Mouse (Mus musculus): ENCODE data around the gene C3ar1.

Gene C3ar1

GRCm38 (mm10) chr6:122855955-122856354 lies at the start of gene C3ar1:
Gene C3ar1 (minus strand): TSS chr6:122856161.
- no peak for DNase-seq (ENCODE audit: low spot score)

GRCm38 (mm10) chr6:122892442-122893049 lies 36.6 kb upstream of the C3ar1 start:
- DNase-seq (ENCODE audit: low spot score) = peak; percentile 45

- DNase-seq (ENCODE audit: low spot score) = no peak
Observed at GRCm38 (mm10) chr6:122889599-122889998, 33.6 kb upstream of the C3ar1 start.

GRCm38 (mm10) chr6:122883603-122884002 lies 27.6 kb upstream of the C3ar1 start:
- no peak for DNase-seq (ENCODE audit: low spot score)

GRCm38 (mm10) chr6:122881287-122881686 lies 25.3 kb upstream of the C3ar1 start:
- DNase-seq (ENCODE audit: low spot score) = no peak

- DNase-seq (ENCODE audit: low spot score) = no peak
Observed at GRCm38 (mm10) chr6:122879781-122880505, 24.0 kb upstream of the C3ar1 start.

GRCm38 (mm10) chr6:122879141-122879735 lies 23.3 kb upstream of the C3ar1 start:
- no peak for DNase-seq (ENCODE audit: low spot score)

- DNase-seq (ENCODE audit: low spot score) = no peak
Observed at GRCm38 (mm10) chr6:122874720-122875389, 18.9 kb upstream of the C3ar1 start.

- peak; percentile 98 for DNase-seq (ENCODE audit: low spot score)
Observed at GRCm38 (mm10) chr6:122873871-122874719, 18.1 kb upstream of the C3ar1 start, which contains the start of gene Necap1. Gene Necap1 (plus strand): TSS chr6:122874474.

- no peak for DNase-seq (ENCODE audit: low spot score)
Observed at GRCm38 (mm10) chr6:122872800-122873199, 16.8 kb upstream of the C3ar1 start.

GRCm38 (mm10) chr6:122869846-122870245 lies 13.9 kb upstream of the C3ar1 start:
- no peak for DNase-seq (ENCODE audit: low spot score)

- no peak for DNase-seq (ENCODE audit: low spot score)
Observed at GRCm38 (mm10) chr6:122867914-122868313, 12.0 kb upstream of the C3ar1 start.

- no peak for DNase-seq (ENCODE audit: low spot score)
Observed at GRCm38 (mm10) chr6:122862871-122863270, 6.9 kb upstream of the C3ar1 start.

GRCm38 (mm10) chr6:122862434-122862833 lies 6.5 kb upstream of the C3ar1 start:
- no peak for DNase-seq (ENCODE audit: low spot score)

- no peak for DNase-seq (ENCODE audit: low spot score)
Observed at GRCm38 (mm10) chr6:122854552-122854951, 1.4 kb downstream of the C3ar1 start.

- no peak for DNase-seq (ENCODE audit: low spot score)
Observed at GRCm38 (mm10) chr6:122852696-122853095, 3.3 kb downstream of the C3ar1 start.

- DNase-seq (ENCODE audit: low spot score) = no peak
Observed at GRCm38 (mm10) chr6:122843759-122844158, 12.2 kb downstream of the C3ar1 start.

- DNase-seq (ENCODE audit: low spot score) = no peak
Observed at GRCm38 (mm10) chr6:122837539-122837938, 18.4 kb downstream of the C3ar1 start.

GRCm38 (mm10) chr6:122836974-122837373 lies 19.0 kb downstream of the C3ar1 start:
- no peak for DNase-seq (ENCODE audit: low spot score)

- DNase-seq (ENCODE audit: low spot score) = no peak
Observed at GRCm38 (mm10) chr6:122834365-122834764, 21.6 kb downstream of the C3ar1 start.

GRCm38 (mm10) chr6:122832880-122833279 lies 23.1 kb downstream of the C3ar1 start:
- DNase-seq (ENCODE audit: low spot score) = no peak

GRCm38 (mm10) chr6:122828086-122828485 lies 27.9 kb downstream of the C3ar1 start:
- DNase-seq (ENCODE audit: low spot score) = no peak
